Mouse (Mus musculus) bone marrow macrophage, adult 2 months (primary cell): Measurements from ENCODE around the gene Ntrk2.

Source experiments
- CTCF ChIP-seq: IDR thresholded peaks from 2 replicates; pipeline ENCODE4 v1.5.1; 2012; ENCODE audit warnings: low read depth, mild to moderate bottlenecking, low read length, moderate library complexity
- POLR2A ChIP-seq: IDR thresholded peaks from 2 replicates; pipeline ENCODE4 v1.6.1; 2012; ENCODE audit warnings: mild to moderate bottlenecking, low read depth, low read length, borderline replicate concordance

DNA sequence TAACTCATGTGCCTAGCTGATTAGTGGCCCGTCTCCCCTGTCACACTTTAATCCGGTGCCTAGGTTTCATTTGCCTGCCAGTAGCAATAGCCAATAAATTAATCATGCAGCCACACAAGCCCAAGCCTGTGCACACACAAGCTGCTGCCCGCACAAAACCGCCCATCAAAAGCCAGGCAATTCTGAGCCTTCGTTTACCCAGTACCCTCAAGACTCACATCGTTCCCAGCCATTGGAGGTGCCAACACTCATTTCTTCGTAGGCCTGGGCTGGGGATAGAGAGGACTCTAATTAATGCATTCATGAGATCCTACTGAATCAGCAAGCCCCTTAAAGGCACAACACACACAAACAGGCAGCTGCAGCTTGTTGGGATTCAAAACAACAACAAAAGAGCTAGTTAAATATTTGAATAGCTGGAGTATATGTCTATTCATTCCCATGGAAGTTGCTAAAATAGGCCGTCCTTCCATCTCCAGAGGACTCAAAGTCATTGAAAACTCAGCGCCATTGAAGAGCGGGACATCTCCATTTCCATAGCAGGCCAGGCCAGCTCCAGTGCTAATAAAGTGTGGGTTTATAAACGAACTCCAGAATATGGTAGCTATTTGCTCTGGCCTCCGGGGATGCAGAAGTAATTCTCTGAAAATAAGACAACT lies 158.5 kb downstream of the Ntrk2 start:
- TF ChIP-seq CTCF (no peak), POLR2A (no peak)
